Mouse (Mus musculus): Measurements from ENCODE around the gene Shank2. TPM values are rescaled to one million over a fixed set of nuclear protein-coding genes. Genes with fewer than 3 reads are reported as not detected.

Shank2 gene
- polyA plus RNA-seq, 1 experiment from 2014 or later: 0.54 TPM

- ATAC-seq (ENCODE audit: insufficient read depth): no peak
- no peak overlapping the region for H3K4me2 ChIP-seq
- no peak overlapping the region for H3K27ac ChIP-seq (replicated peaks)
- H3K4me1 ChIP-seq (replicated peaks): peaks cover 28% of the 10 kb centered on the region
- H3K27me3 ChIP-seq: no peaks in the 10 kb centered on the region
- H3K9ac ChIP-seq: no peak overlapping the region
- H3K36me3 ChIP-seq (replicated peaks): peaks cover 17% of the 10 kb centered on the region
- H3K4me3 ChIP-seq (replicated peaks): no peak overlapping the region
- no peaks in the 10 kb centered on the region for H3K9me3 ChIP-seq (replicated peaks)
- 50% methylated on average over 4 of the region's 4 CpGs for WGBS (ENCODE audit: insufficient replicate concordance)
Measured at GRCm38 (mm10) chr7:144473486-144473885, 471.8 kb downstream of the Shank2 start.

Small RNA genes within 50 kb of the gene (microRNA-seq; reads per million reads assigned to microRNA genes)
- gene Mir3105: 61.4 reads per million, percentile 48 among the genes with 10 or more reads in this experiment

Other genes with a start within 250 kb of the Shank2 start
- 1.9 and 2.9 TPM in 2 replicates for gene Osbpl5, start 244.9 kb upstream of the Shank2 start, polyA plus RNA-seq (2015; fragmentation: Nextera tagmentation; extraction: Ambion mirVana)
- not detected in 2 replicates for gene Mrgprg, start 234.9 kb upstream of the Shank2 start, polyA plus RNA-seq (2015; fragmentation: Nextera tagmentation; extraction: Ambion mirVana)
- gene Mrgpre, start 217.4 kb upstream of the Shank2 start, polyA plus RNA-seq (2015; fragmentation: Nextera tagmentation; extraction: Ambion mirVana): 0.48 and 0.52 TPM in 2 replicates
- gene Nadsyn1, start 179.1 kb upstream of the Shank2 start, polyA plus RNA-seq (2015; fragmentation: Nextera tagmentation; extraction: Ambion mirVana): 8.8 and 9.5 TPM in 2 replicates
- gene Dhcr7, start 178.8 kb upstream of the Shank2 start, polyA plus RNA-seq (2015; fragmentation: Nextera tagmentation; extraction: Ambion mirVana): 57.2 and 66.0 TPM in 2 replicates
- not detected in 2 replicates for gene Gm498, start 135.1 kb upstream of the Shank2 start, polyA plus RNA-seq (2015; fragmentation: Nextera tagmentation; extraction: Ambion mirVana)